Mouse (Mus musculus) adrenal gland, adult 8-10 months (tissue): ENCODE measurements around the gene Fyb2. TPM values are rescaled to one million over a fixed set of nuclear protein-coding genes. Genes with fewer than 3 reads are reported as not detected.

Experiments used
- DNase-seq: peaks from one replicate; pipeline ENCODE4 v3.0.0; 2022
- total RNA-seq, 4 experiments: library from RNA; stranded (reverse); gene quantifications; 2 replicates each; pipeline ENCODE4 v1.2.4; 2022

Fyb2 gene
- total RNA-seq, 4 experiments from 2014 or later, result 0.24 to 0.64 (median 0.45) TPM

DNA sequence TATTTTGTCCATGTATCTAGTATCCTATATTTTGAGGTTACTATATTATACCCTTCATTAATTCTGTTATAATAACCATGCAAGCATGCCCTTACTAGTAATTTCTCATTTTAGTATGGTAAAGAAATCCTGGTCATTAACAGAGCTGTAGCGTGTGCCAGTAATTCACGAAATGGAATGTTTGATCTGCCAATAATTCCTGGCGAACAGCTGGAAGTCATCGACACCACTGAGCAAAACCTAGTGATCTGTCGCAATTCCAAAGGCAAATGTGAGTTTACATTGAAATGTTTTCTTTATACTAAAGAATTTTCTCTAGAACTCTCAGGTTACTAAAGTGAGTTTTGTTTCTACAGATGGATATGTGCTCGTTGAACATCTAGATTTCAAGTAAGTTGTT is 102.2 kb downstream of the Fyb2 start:
- DNase-seq, result no peak

DNA sequence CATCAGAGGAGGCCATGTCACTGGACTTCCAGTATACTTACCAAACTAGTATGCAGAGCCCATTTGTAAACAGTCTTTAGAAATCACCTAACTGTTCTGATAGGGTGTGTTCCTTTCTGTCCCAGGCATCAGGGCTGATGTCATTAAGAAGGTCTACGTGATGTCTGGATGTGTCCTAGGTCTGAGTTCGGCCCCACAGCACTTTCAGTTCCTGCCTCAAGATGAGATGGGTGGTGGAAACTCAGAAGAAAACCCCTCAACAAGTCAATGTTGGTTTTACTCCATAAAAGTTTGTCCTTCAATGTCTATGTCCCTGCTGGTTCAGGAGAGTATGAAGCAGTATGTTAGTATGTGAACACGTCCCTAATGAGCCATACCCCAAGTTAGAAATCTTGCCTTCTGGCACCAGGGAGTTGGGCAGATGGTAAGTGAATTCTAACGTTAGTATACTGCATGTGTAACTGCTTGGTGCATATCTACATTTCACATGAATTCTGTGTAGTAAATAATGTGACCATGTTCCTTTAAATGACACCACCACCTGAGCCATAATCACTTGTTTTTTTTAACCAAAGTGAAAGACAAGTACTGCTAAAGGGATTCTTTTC is 102.9 kb downstream of the Fyb2 start:
- DNase-seq, result no peak

DNA sequence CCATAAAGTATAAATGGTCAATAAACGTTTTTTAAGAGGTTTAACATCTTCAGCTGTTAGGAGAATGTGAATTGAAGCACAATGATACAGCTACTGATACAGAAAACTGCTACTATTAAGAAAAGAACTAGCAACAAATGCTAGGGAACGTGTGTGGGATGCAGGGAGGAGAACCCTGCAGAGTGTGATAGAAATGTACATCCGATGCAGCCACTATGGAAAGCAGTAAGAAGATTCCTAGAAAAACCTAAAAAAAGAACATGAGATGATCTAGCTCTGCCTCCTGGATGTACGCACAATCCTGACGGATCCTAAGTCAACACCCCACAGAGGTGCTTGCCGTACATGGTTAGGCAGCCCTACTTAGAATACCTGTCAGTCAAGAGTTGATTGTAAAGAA is 114.0 kb downstream of the Fyb2 start:
- no peak for DNase-seq

DNA sequence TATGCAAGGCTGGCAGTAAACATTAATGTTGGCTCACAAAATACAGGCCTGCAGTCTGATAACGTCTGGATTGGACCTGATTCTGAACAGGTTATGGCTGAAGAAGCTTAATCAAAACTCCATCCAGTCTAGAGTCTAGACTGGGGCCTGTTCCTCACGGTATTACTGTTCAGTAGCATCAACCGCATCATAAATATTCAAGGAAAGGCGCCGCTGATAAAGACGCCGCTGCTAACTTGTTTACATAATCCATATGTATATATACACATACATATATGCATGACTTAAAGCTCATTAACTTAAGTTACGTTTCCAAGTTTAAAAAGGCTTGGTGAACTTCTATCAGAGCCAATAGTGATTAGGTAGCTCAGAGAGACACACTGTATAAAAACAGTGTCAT is 117.8 kb downstream of the Fyb2 start:
- DNase-seq, result no peak

DNA sequence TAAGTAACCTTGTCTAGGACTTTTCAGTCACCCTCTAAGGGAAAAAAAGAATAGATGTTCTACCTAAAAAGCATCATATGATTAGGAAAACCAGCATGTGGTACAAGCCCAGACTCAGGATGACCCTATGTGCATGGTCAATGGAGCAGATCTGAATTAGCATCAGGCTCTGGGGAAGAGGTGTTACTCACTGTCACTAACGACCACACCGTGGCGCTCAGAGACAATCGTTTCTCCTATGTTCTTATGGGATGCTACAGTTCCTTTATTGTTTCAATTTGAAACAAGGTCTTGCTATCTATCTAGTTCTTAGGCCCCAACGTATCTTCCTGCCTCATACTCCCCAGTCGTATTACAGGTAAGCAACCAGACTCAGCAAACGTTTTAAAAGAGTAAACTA is 119.9 kb downstream of the Fyb2 start:
- no peak for DNase-seq

- DNase-seq, result no peak
Observed at GRCm38 (mm10) chr4:105034259-105034658, 121.0 kb downstream of the Fyb2 start.

DNA sequence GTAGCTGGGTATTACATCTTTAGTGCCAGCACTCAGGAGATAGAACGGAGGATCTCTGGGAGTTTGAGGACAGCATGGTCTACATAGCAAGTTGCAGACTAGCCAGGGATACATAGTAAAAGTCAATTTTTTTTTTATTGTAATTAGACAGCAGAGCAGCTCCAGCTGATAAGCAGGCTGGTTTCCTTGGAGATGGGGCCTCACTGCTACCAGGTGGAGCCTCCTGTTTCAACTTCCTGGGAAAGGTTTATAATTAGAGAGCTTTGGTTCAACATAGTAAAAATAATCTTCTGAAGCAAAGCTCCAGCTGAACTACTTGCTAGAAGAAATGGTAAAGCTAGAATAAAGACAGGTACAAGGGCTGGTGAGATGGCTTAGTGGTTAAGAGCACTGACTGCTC is 136.8 kb downstream of the Fyb2 start:
- DNase-seq, result no peak

DNA sequence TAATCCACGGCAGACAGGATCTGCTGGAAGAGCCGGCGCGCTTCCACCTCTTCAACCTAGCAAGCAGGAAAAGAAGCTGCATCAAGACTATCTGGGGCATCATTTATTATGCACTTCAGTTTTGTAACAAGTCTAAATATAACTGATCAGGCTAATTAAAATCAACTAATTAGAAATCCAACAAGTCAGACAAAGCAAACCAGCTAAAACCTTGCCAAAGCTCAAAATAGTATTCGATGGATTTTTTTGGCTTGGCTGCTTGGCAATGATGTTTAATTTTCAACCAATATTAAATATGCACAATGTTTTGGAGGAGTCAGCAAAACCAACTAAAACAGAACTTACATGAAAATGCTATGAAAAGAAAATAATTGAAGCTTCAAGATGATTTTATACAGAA is 138.0 kb downstream of the Fyb2 start:
- no peak for DNase-seq

Other genes starting within 250 kb of the Fyb2 start
- gene C8b, start 147.1 kb upstream of the Fyb2 start, total RNA-seq, result under 1 TPM in 1 of 4 experiments, not detected in 3; 0.24 TPM
- gene Gm17662, start 56.1 kb upstream of the Fyb2 start, total RNA-seq, result not detected
- gene C8a, start 37.1 kb upstream of the Fyb2 start, total RNA-seq, result under 1 TPM in 3 of 4 experiments, not detected in 1; 0.17 to 0.35 (median 0.19) TPM
- 10 to 100 TPM in 2 of 4 experiments, 1 to 10 TPM in 2; 7.5 to 10.4 (median 9.2) TPM for gene Prkaa2, start 196.4 kb downstream of the Fyb2 start, total RNA-seq
- gene Plpp3, start 243.9 kb downstream of the Fyb2 start, total RNA-seq, result 100 to 1,000 TPM; 211 to 349 (median 255) TPM